Comparison of ENCODE assay signal across 13 mouse cellular contexts in genomic region chr2:116045048-116045447, GRCm38 (mm10). TPM values are rescaled to one million over a fixed set of nuclear protein-coding genes. Genes with fewer than 3 reads are reported as not detected.
DNase-seq lines count a peak whose midpoint lies in the region; ATAC-seq and TF ChIP-seq lines count a peak whose summit lies in the region.
"Had no signal": no experiment of that assay in that cellular context is flagged by ENCODE, and none has a peak within 500 bp of the region (broad histone marks: within the 10 kb centered on the region; RNA-seq: fewer than 3 reads in every experiment).

No protein-coding gene starts in this region.

- H3K4me3 ChIP-seq in hindbrain, embryonic 11.5 days (ENCODE audit: low read depth, low read length): no peak overlapping the region
- no peak overlapping the region for H3K4me3 ChIP-seq in hindbrain, embryonic 10.5 days
- no peak overlapping the region for H3K4me3 ChIP-seq in stomach, embryonic 15.5 days (replicated peaks)
- no peak overlapping the region for H3K4me3 ChIP-seq in stomach, postnatal 0 days (ENCODE audit: low read depth, low read length)
- H3K4me3 ChIP-seq in hindbrain, embryonic 16.5 days (ENCODE audit: low read length): no peak overlapping the region
- H3K4me3 ChIP-seq: embryonic facial prominence, embryonic 12.5 days; liver, embryonic 15.5 days; megakaryocyte, embryonic 14.5 days; neural tube, embryonic 13.5 days had no signal

- no peak for TF ChIP-seq EP300 in stomach, postnatal 0 days (optimal IDR thresholded peaks at IDR 0.05)

- no peak for DNase-seq in hindbrain, embryonic 11.5 days (ENCODE audit: low spot score)
- no peak for DNase-seq in hindbrain, embryonic 10.5 days (ENCODE audit: low spot score)
- no peak for DNase-seq in stomach, postnatal 0 days (ENCODE audit: low spot score)
- DNase-seq in cerebellum, adult 11 months: no peak
- DNase-seq in thymus, postnatal 10 days (ENCODE audit: low spot score in 2 of 2): no peak
- DNase-seq: cerebellum, adult 2 months; right cerebral cortex, postnatal 14 days had no signal

- 64% methylated on average over 7 of the region's 7 CpGs for WGBS in hindbrain, embryonic 11.5 days
- 72% methylated on average over 7 of the region's 7 CpGs for WGBS in hindbrain, embryonic 10.5 days
- 30% methylated on average over 7 of the region's 7 CpGs for WGBS in stomach, embryonic 15.5 days
- WGBS in stomach, postnatal 0 days: 22% methylated on average over 7 of the region's 7 CpGs
- WGBS in hindbrain, embryonic 16.5 days: 18% methylated on average over 7 of the region's 7 CpGs

- H3K9me3 ChIP-seq in hindbrain, embryonic 11.5 days (ENCODE audit: control insufficient read depth, low read length): no peaks in the 10 kb centered on the region
- no peaks in the 10 kb centered on the region for H3K9me3 ChIP-seq in hindbrain, embryonic 10.5 days
- H3K9me3 ChIP-seq in stomach, embryonic 15.5 days: no peaks in the 10 kb centered on the region
- no peaks in the 10 kb centered on the region for H3K9me3 ChIP-seq in stomach, postnatal 0 days (ENCODE audit: control insufficient read depth, low read length)
- no peaks in the 10 kb centered on the region for H3K9me3 ChIP-seq in hindbrain, embryonic 16.5 days (ENCODE audit: control insufficient read depth, low read length)
- H3K9me3 ChIP-seq: embryonic facial prominence, embryonic 12.5 days; liver, embryonic 15.5 days; neural tube, embryonic 13.5 days had no signal

- no peaks in the 10 kb centered on the region for H3K27me3 ChIP-seq in hindbrain, embryonic 11.5 days (ENCODE audit: control insufficient read depth, insufficient read depth, low read length)
- no peaks in the 10 kb centered on the region for H3K27me3 ChIP-seq in hindbrain, embryonic 10.5 days (ENCODE audit: insufficient read depth, poor library complexity, severe bottlenecking)
- H3K27me3 ChIP-seq in stomach, embryonic 15.5 days (replicated peaks): no peaks in the 10 kb centered on the region
- H3K27me3 ChIP-seq in stomach, postnatal 0 days (ENCODE audit: control insufficient read depth, insufficient read depth, low read length): no peaks in the 10 kb centered on the region
- no peaks in the 10 kb centered on the region for H3K27me3 ChIP-seq in hindbrain, embryonic 16.5 days (replicated peaks; ENCODE audit: control insufficient read depth, insufficient read depth, low read length)
- H3K27me3 ChIP-seq: embryonic facial prominence, embryonic 12.5 days; liver, embryonic 15.5 days; megakaryocyte, embryonic 14.5 days; neural tube, embryonic 13.5 days had no signal

- no peak overlapping the region for H3K9ac ChIP-seq in hindbrain, embryonic 11.5 days (ENCODE audit: low read depth, low read length)
- H3K9ac ChIP-seq in stomach, embryonic 15.5 days: no peak overlapping the region
- no peak overlapping the region for H3K9ac ChIP-seq in stomach, postnatal 0 days (ENCODE audit: low read length)
- H3K9ac ChIP-seq in hindbrain, embryonic 16.5 days (ENCODE audit: low read depth, low read length): no peak overlapping the region
- H3K9ac ChIP-seq: embryonic facial prominence, embryonic 12.5 days; liver, embryonic 15.5 days; neural tube, embryonic 13.5 days had no signal

- no peaks in the 10 kb centered on the region for H3K36me3 ChIP-seq in hindbrain, embryonic 11.5 days (ENCODE audit: control insufficient read depth, insufficient read depth, low read length)
- H3K36me3 ChIP-seq in hindbrain, embryonic 10.5 days: peaks cover 70% of the 10 kb centered on the region
- 0 out of 2 replicates have a peak, but pooled peaks cover 4% of the 10 kb centered on the region for H3K36me3 ChIP-seq in stomach, embryonic 15.5 days
- no peaks in the 10 kb centered on the region for H3K36me3 ChIP-seq in stomach, postnatal 0 days (ENCODE audit: control insufficient read depth, insufficient read depth, low read length)
- H3K36me3 ChIP-seq in hindbrain, embryonic 16.5 days (ENCODE audit: control insufficient read depth, insufficient read depth, low read length): no peaks in the 10 kb centered on the region; the same call in 1 of the 2 replicates
- H3K36me3 ChIP-seq: liver, embryonic 15.5 days had no signal

- no peaks in the 10 kb centered on the region; the same call in 1 of the 2 replicates for H3K4me1 ChIP-seq in hindbrain, embryonic 11.5 days (replicated peaks; ENCODE audit: control insufficient read depth, insufficient read depth, low read length)
- peaks cover 46% of the 10 kb centered on the region for H3K4me1 ChIP-seq in hindbrain, embryonic 10.5 days (replicated peaks)
- peaks cover 15% of the 10 kb centered on the region; the same call in 1 of the 2 replicates for H3K4me1 ChIP-seq in stomach, embryonic 15.5 days
- no peaks in the 10 kb centered on the region for H3K4me1 ChIP-seq in stomach, postnatal 0 days (replicated peaks; ENCODE audit: control insufficient read depth, insufficient read depth)
- peaks cover 12% of the 10 kb centered on the region for H3K4me1 ChIP-seq in hindbrain, embryonic 16.5 days (ENCODE audit: control insufficient read depth, insufficient read depth, low read depth, low read length)
- H3K4me1 ChIP-seq: liver, embryonic 15.5 days had no signal

- H3K27ac ChIP-seq in hindbrain, embryonic 11.5 days (ENCODE audit: low read depth, low read length): 0 out of 2 replicates have a peak overlapping the region, but pooled peaks have one; percentile 39
- no peak overlapping the region for H3K27ac ChIP-seq in hindbrain, embryonic 10.5 days
- H3K27ac ChIP-seq in stomach, embryonic 15.5 days: peak overlapping the region; percentile 14; the same call in 1 of the 2 replicates
- H3K27ac ChIP-seq in stomach, postnatal 0 days (replicated peaks): no peak overlapping the region
- H3K27ac ChIP-seq in hindbrain, embryonic 16.5 days (ENCODE audit: low read depth, low read length): no peak overlapping the region
- H3K27ac ChIP-seq: embryonic facial prominence, embryonic 12.5 days; liver, embryonic 15.5 days had no signal

- TF ChIP-seq CTCF in stomach, postnatal 0 days (IDR thresholded peaks at IDR 0.05; ENCODE audit: low read depth): no peak

- H3K4me2 ChIP-seq in hindbrain, embryonic 11.5 days (replicated peaks; ENCODE audit: low read depth, low read length): no peak overlapping the region
- no peak overlapping the region for H3K4me2 ChIP-seq in stomach, embryonic 15.5 days
- H3K4me2 ChIP-seq in stomach, postnatal 0 days (replicated peaks; ENCODE audit: low read depth): no peak overlapping the region
- H3K4me2 ChIP-seq in hindbrain, embryonic 16.5 days (ENCODE audit: low read length): peak overlapping the region; percentile 14; the same call in 1 of the 2 replicates
- H3K4me2 ChIP-seq: embryonic facial prominence, embryonic 12.5 days; liver, embryonic 15.5 days; neural tube, embryonic 13.5 days had no signal

- ATAC-seq in hindbrain, embryonic 11.5 days (ENCODE audit: low FRiP score): no peak
- ATAC-seq in stomach, embryonic 15.5 days (ENCODE audit: insufficient read depth, low FRiP score, low read depth): no peak
- no peak for ATAC-seq in stomach, postnatal 0 days (ENCODE audit: low FRiP score, low TSS enrichment)
- ATAC-seq in hindbrain, embryonic 16.5 days: peak; percentile 68

RNA-seq across cellular contexts. Expression of gene Meis2, which starts 20.6 kb away (rescaled TPM):
- polyA plus RNA-seq in hindbrain, embryonic 11.5 days (2014; fragmentation: Nextera tagmentation; extraction: Ambion mirVana): 121 and 142 TPM in 2 replicates
- polyA plus RNA-seq in hindbrain, embryonic 10.5 days (2016; fragmentation: Nextera tagmentation; extraction: Ambion mirVana): 61.3 and 91.1 TPM in 2 replicates
- polyA plus RNA-seq in stomach, embryonic 15.5 days (2015; fragmentation: Nextera tagmentation; extraction: Ambion mirVana): 53.0 and 57.8 TPM in 2 replicates
- polyA plus RNA-seq in stomach, postnatal 0 days (2015; fragmentation: Nextera tagmentation; extraction: Ambion mirVana): 17.7 and 20.2 TPM in 2 replicates
- polyA plus RNA-seq in hindbrain, embryonic 16.5 days (2015; fragmentation: Nextera tagmentation; extraction: Ambion mirVana): 128 and 131 TPM in 2 replicates

Comparison
In these comparisons a context has a peak if more than half of its experiments do, and no peak if none do; other contexts are left out.
1. H3K27ac ChIP-seq: peak in hindbrain, embryonic 11.5 days (single experiment) and stomach, embryonic 15.5 days (single experiment); none in hindbrain, embryonic 10.5 days (single experiment), stomach, postnatal 0 days (single experiment) and hindbrain, embryonic 16.5 days (single experiment).